Mouse (Mus musculus) intestine, embryonic 16.5 days (tissue): ENCODE results near the gene Alyref2. TPM values are rescaled to one million over a fixed set of nuclear protein-coding genes. Genes with fewer than 3 reads are reported as not detected.
A peak's percentile ranks its signal among the peaks of the same experiment; 100 is the strongest.

ENCODE experiments used
- ATAC-seq: fragments of 200-750 bp; cut with Nextera tagmentation; 2 replicates; pipeline ENCODE4 v1.8.0; 2017; ENCODE audit warnings: moderate TSS enrichment, moderate library complexity
- H3K27ac ChIP-seq: fragments of 300-500 bp; sonication (generic); 2 replicates; pipeline ENCODE4 v1.5.1; 2014; ENCODE audit warnings: mild to moderate bottlenecking, low read length
- H3K27me3 ChIP-seq: fragments of 300-500 bp; sonication (generic); replicated peaks from 2 replicates; pipeline ENCODE4 v1.6.1; 2014; ENCODE audit warnings: low read length, control low read depth, mixed read lengths; ENCODE audit not compliant: control insufficient read depth, insufficient read depth
- H3K36me3 ChIP-seq: fragments of 300-500 bp; sonication (generic); 2 replicates; pipeline ENCODE4 v1.6.1; 2014; ENCODE audit warnings: low read length, control low read depth; ENCODE audit not compliant: control insufficient read depth, insufficient read depth
- H3K4me1 ChIP-seq: fragments of 300-500 bp; sonication (generic); 2 replicates; pipeline ENCODE4 v1.6.1; 2014; ENCODE audit warnings: low read length, control low read depth, mixed read lengths; ENCODE audit not compliant: control insufficient read depth, insufficient read depth
- H3K4me2 ChIP-seq: fragments of 300-500 bp; sonication (generic); 2 replicates; pipeline ENCODE4 v1.6.1; 2014; ENCODE audit warnings: low read depth, low read length, control low read depth
- H3K4me3 ChIP-seq: fragments of 300-500 bp; sonication (generic); 2 replicates; pipeline ENCODE4 v1.5.1; 2014; ENCODE audit warnings: mild to moderate bottlenecking, low read length
- H3K9ac ChIP-seq: fragments of 300-500 bp; sonication (generic); 2 replicates; pipeline ENCODE4 v1.6.1; 2014; ENCODE audit warnings: low read depth, low read length
- H3K9me3 ChIP-seq: fragments of 300-500 bp; sonication (generic); 2 replicates; pipeline ENCODE4 v1.6.1; 2016; ENCODE audit warnings: low read length, control low read depth; ENCODE audit not compliant: control insufficient read depth
- WGBS: fragments of 180-500 bp; shearing (Covaris S2); extraction: QIAGEN DNeasy Blood & Tissue Kit; methylation state at CpG from one replicate; pipeline ENCODE4 v1.1.7; 2014; 5-methylcytosine and 5-hydroxymethylcytosine counted together
- polyA plus RNA-seq: library from polyadenylated mRNA; unstranded; fragments of >200 nt; fragmentation: Nextera tagmentation; extraction: Ambion mirVana; gene quantifications from 2 replicates; pipeline ENCODE4 v1.2.1, GENCODE M21; 2015

The Alyref2 gene
- polyA plus RNA-seq, result 11.1 and 11.2 TPM in 2 replicates

DNA sequence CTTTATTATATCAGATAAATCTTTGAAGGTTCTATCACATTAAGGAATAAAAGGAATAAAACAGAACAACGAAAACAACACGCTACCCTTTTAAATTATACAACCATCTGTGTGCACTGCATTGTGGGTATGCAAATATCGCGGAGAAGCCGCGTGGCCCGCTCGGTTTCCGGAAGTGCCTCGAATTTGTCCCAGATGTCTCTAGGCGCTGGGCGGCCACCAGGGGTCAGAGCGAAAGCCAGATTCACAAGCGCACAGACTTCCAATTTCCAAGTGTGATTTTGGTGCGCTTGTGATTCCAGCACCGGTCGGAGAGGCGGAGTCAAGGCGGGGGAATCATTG, at the start of gene Alyref2:
Alyref2 (plus strand) TSS at position 229 of the 342 bp plus-strand sequence.
- peak within 1 kb of the TSS; percentile 70 for H3K4me3 ChIP-seq

GRCm38 (mm10) chr1:171454926-171455325, 48.4 kb upstream of the Alyref2 start:
- H3K4me3 ChIP-seq, result no peak overlapping the region
- H3K27me3 ChIP-seq, result no peaks in the 10 kb centered on the region
- H3K36me3 ChIP-seq, result no peaks in the 10 kb centered on the region
- H3K9ac ChIP-seq, result no peak overlapping the region
- no peak overlapping the region for H3K4me2 ChIP-seq
- H3K9me3 ChIP-seq, result no peaks in the 10 kb centered on the region
- WGBS, result 83% methylated on average over 6 of the region's 6 CpGs
- no peak for ATAC-seq
- 0 out of 2 replicates have a peak, but pooled peaks cover 5% of the 10 kb centered on the region for H3K4me1 ChIP-seq
- H3K27ac ChIP-seq, result no peak overlapping the region

More for the DNA sequence above, at the start of gene Alyref2:
- H3K27ac ChIP-seq, result peak within 1 kb of the TSS; percentile 99
- no peaks in the 10 kb centered on the region for H3K36me3 ChIP-seq
- under 1% methylated on average over 19 of the region's 19 CpGs for WGBS
- no peaks in the 10 kb centered on the region for H3K9me3 ChIP-seq
- H3K9ac ChIP-seq, result peak within 1 kb of the TSS; percentile 84
- peak; percentile 91 for ATAC-seq
- H3K4me1 ChIP-seq, result no peaks in the 10 kb centered on the region; the same call in 1 of the 2 replicates
- peak within 1 kb of the TSS; percentile 75 for H3K4me2 ChIP-seq
- no peaks in the 10 kb centered on the region for H3K27me3 ChIP-seq

GRCm38 (mm10) chr1:171457568-171457967, 45.7 kb upstream of the Alyref2 start:
- no peak for ATAC-seq
- Histone ChIP-seq H3K27me3 (no peaks in the 10 kb centered on the region), H3K9ac (no peak overlapping the region), H3K27ac (no peak overlapping the region), H3K9me3 (no peaks in the 10 kb centered on the region), H3K4me2 (no peak overlapping the region), H3K4me3 (no peak overlapping the region), H3K4me1 (0 out of 2 replicates have a peak, but pooled peaks cover 5% of the 10 kb centered on the region), H3K36me3 (peaks cover 8% of the 10 kb centered on the region; the same call in 1 of the 2 replicates)
- 97% methylated on average over 1 of the region's 1 CpGs for WGBS

- no peak for ATAC-seq
Observed at GRCm38 (mm10) chr1:171459791-171460190, 43.5 kb upstream of the Alyref2 start.

DNA sequence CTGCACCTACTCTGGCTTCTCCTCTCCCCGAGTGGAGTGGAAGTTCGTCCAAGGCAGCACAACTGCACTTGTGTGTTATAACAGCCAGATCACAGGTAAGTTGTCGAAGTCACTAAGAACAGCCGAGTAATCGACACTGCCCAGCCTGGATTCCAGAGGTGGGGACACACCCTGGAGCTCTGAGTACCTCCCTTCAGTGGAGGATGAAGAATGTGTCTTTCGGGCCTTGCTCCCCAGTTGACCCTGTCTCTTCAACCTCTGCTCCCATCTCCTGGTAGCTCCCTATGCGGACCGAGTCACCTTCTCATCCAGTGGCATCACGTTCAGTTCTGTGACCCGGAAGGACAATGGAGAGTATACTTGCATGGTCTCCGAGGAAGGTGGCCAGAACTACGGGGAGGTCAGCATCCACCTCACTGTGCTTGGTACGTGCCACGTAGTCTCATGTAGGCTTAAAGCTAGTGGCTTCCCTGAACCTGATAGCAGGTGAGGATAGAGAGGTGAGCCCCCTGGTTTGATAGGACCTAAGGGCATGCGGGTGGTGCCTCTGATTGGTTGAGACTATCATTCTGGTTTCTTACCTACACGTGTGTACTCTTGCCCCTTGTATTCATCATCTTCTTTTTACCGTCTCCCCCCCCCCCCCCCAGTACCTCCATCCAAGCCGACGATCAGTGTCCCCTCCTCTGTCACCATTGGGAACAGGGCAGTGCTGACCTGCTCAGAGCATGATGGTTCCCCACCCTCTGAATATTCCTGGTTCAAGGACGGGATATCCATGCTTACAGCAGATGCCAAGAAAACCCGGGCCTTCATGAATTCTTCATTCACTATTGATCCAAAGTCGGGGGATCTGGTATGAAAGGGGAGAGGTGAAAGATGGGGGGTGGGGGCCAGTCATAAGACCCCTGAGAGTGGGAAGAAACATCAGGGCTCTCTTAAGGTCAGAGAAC, 42.5 kb upstream of the Alyref2 start:
- Histone ChIP-seq H3K4me2 (no peak overlapping the region), H3K4me3 (no peak overlapping the region), H3K27ac (no peak overlapping the region), H3K9ac (no peak overlapping the region), H3K9me3 (no peaks in the 10 kb centered on the region), H3K36me3 (peaks cover 12% of the 10 kb centered on the region; the same call in 1 of the 2 replicates), H3K27me3 (no peaks in the 10 kb centered on the region), H3K4me1 (no peaks in the 10 kb centered on the region; the same call in 1 of the 2 replicates)
- no peak for ATAC-seq
- WGBS, result 91% methylated on average over 22 of the region's 22 CpGs

More at GRCm38 (mm10) chr1:171459791-171460190, 43.5 kb upstream of the Alyref2 start:
- no peaks in the 10 kb centered on the region for H3K27me3 ChIP-seq
- 57% methylated on average over 5 of the region's 5 CpGs for WGBS
- H3K36me3 ChIP-seq, result peaks cover 12% of the 10 kb centered on the region; the same call in 1 of the 2 replicates
- no peak overlapping the region for H3K4me3 ChIP-seq
- H3K9ac ChIP-seq, result no peak overlapping the region
- H3K27ac ChIP-seq, result no peak overlapping the region
- H3K4me1 ChIP-seq, result no peaks in the 10 kb centered on the region; the same call in 1 of the 2 replicates
- H3K9me3 ChIP-seq, result no peaks in the 10 kb centered on the region
- no peak overlapping the region for H3K4me2 ChIP-seq

- H3K4me1 ChIP-seq, result no peaks in the 10 kb centered on the region; the same call in 1 of the 2 replicates
- H3K36me3 ChIP-seq, result peaks cover 12% of the 10 kb centered on the region; the same call in 1 of the 2 replicates
- no peak overlapping the region for H3K4me2 ChIP-seq
- 90% methylated on average over 3 of the region's 3 CpGs for WGBS
- H3K9ac ChIP-seq, result no peak overlapping the region
- H3K27ac ChIP-seq, result peak overlapping the region; percentile 2; the same call in 1 of the 2 replicates
- no peaks in the 10 kb centered on the region for H3K27me3 ChIP-seq
- no peak for ATAC-seq
- H3K4me3 ChIP-seq, result no peak overlapping the region
- no peaks in the 10 kb centered on the region for H3K9me3 ChIP-seq
Observed at GRCm38 (mm10) chr1:171463133-171463532, 40.1 kb upstream of the Alyref2 start.

GRCm38 (mm10) chr1:171465749-171466412, 37.4 kb upstream of the Alyref2 start:
- Histone ChIP-seq H3K27me3 (no peaks in the 10 kb centered on the region), H3K36me3 (peaks cover 6% of the 10 kb centered on the region; the same call in 1 of the 2 replicates), H3K27ac (no peak overlapping the region), H3K4me2 (no peak overlapping the region), H3K9ac (no peak overlapping the region), H3K4me1 (no peaks in the 10 kb centered on the region; the same call in 1 of the 2 replicates), H3K4me3 (no peak overlapping the region), H3K9me3 (no peaks in the 10 kb centered on the region)
- WGBS, result 85% methylated on average over 5 of the region's 5 CpGs
- no peak for ATAC-seq

- no peak for ATAC-seq
- Histone ChIP-seq H3K4me3 (no peak overlapping the region), H3K4me2 (no peak overlapping the region), H3K36me3 (peaks cover 6% of the 10 kb centered on the region; the same call in 1 of the 2 replicates), H3K27ac (no peak overlapping the region), H3K4me1 (no peaks in the 10 kb centered on the region; the same call in 1 of the 2 replicates), H3K27me3 (no peaks in the 10 kb centered on the region), H3K9me3 (no peaks in the 10 kb centered on the region), H3K9ac (no peak overlapping the region)
- WGBS, result 82% methylated on average over 4 of the region's 4 CpGs
Observed at GRCm38 (mm10) chr1:171466565-171466964, 36.7 kb upstream of the Alyref2 start.

DNA sequence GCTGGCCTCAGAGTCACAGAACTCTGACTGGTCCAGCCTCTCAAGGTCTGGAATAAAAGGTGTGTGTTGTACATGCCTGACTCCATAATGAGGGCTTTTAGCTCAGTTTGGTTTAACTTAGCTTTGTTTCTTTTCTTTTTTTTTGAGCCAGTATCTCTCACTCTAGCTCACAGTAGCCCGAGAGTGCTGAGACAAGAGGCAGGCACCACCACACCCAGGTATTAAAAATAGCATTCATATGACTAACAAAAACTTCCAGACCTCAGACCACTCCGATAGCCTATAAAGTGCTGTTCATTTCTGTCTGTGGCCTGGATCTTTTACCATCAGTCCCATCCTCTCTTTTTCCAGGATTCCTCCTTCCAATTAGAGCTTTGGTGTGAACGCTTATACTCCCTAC, 33.6 kb upstream of the Alyref2 start:
- no peak overlapping the region for H3K4me2 ChIP-seq
- H3K27me3 ChIP-seq, result no peaks in the 10 kb centered on the region
- H3K4me1 ChIP-seq, result no peaks in the 10 kb centered on the region
- no peak overlapping the region for H3K4me3 ChIP-seq
- no peak; the same call in 1 of the 2 replicates for ATAC-seq
- 82% methylated on average over 3 of the region's 3 CpGs for WGBS
- H3K36me3 ChIP-seq, result no peaks in the 10 kb centered on the region
- no peaks in the 10 kb centered on the region for H3K9me3 ChIP-seq
- H3K27ac ChIP-seq, result no peak overlapping the region
- no peak overlapping the region for H3K9ac ChIP-seq
